Mouse (Mus musculus) retina, postnatal 1 day (tissue): ENCODE data around the gene Cdk6.
"Not testable (repeated sequence)": the region's sequence is repeated elsewhere in the genome, so short reads cannot be mapped to it uniquely, and the experiment has no call there.

Experiments
- DNase-seq: peaks from one replicate; pipeline ENCODE4 v3.0.0-alpha.2; 2012

The Cdk6 gene

GRCm38 (mm10) chr5:3442524-3442923, 101.2 kb downstream of the Cdk6 start:
- not testable (repeated sequence) for DNase-seq

GRCm38 (mm10) chr5:3451233-3451632, 109.9 kb downstream of the Cdk6 start:
- DNase-seq = peak; percentile 79

GRCm38 (mm10) chr5:3453946-3454345, 112.7 kb downstream of the Cdk6 start:
- DNase-seq = peak; percentile 43

- DNase-seq = no peak
Observed at GRCm38 (mm10) chr5:3460907-3461306, 119.6 kb downstream of the Cdk6 start.

- DNase-seq = no peak
Observed at GRCm38 (mm10) chr5:3461401-3461800, 120.1 kb downstream of the Cdk6 start.

GRCm38 (mm10) chr5:3462897-3463757, 121.8 kb downstream of the Cdk6 start:
- DNase-seq = no peak

GRCm38 (mm10) chr5:3463758-3464157, 122.5 kb downstream of the Cdk6 start:
- DNase-seq = no peak

GRCm38 (mm10) chr5:3466069-3466877, 125.0 kb downstream of the Cdk6 start:
- no peak for DNase-seq

- DNase-seq = no peak
Observed at GRCm38 (mm10) chr5:3470866-3471265, 129.6 kb downstream of the Cdk6 start.

GRCm38 (mm10) chr5:3472311-3473156, 131.2 kb downstream of the Cdk6 start:
- DNase-seq = no peak

- no peak for DNase-seq
Observed at GRCm38 (mm10) chr5:3477711-3478110, 136.4 kb downstream of the Cdk6 start.

GRCm38 (mm10) chr5:3478216-3478615, 136.9 kb downstream of the Cdk6 start:
- DNase-seq = no peak

- DNase-seq = no peak
Observed at GRCm38 (mm10) chr5:3479016-3479795, 137.9 kb downstream of the Cdk6 start.

- peak; percentile 7 for DNase-seq
Observed at GRCm38 (mm10) chr5:3480637-3481395, 139.5 kb downstream of the Cdk6 start.

- DNase-seq = no peak
Observed at GRCm38 (mm10) chr5:3482474-3482873, 141.2 kb downstream of the Cdk6 start.

- DNase-seq = no peak
Observed at GRCm38 (mm10) chr5:3483054-3483722, 141.9 kb downstream of the Cdk6 start.

- no peak for DNase-seq
Observed at GRCm38 (mm10) chr5:3486579-3487282, 145.4 kb downstream of the Cdk6 start.

GRCm38 (mm10) chr5:3488146-3488774, 147.0 kb downstream of the Cdk6 start:
- DNase-seq = no peak

GRCm38 (mm10) chr5:3490358-3490757, 149.1 kb downstream of the Cdk6 start:
- DNase-seq = no peak

GRCm38 (mm10) chr5:3491084-3491483, 149.8 kb downstream of the Cdk6 start:
- no peak for DNase-seq
